Mouse (Mus musculus): ENCODE measurements around the gene Rora.

DNA sequence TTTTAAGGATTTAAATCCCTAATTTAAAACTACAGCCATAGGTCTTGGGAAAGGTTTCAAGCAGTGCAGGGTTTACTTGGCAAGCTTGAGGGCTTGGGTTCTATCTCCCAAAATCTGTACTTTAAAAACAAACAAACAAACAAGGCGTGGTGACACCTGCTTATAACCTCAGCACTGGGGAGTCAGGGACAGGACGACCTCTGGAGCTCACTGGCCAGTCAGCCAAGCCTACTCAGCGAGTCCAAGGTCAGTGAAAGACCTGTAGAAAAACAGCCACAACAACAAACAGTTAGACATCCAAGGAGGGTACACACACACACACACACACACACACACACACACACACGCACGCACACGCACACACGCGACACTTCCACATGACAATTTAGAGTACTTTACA, 538.9 kb downstream of the Rora start:
- TF ChIP-seq POLR2A (IDR thresholded peaks at IDR 0.05; ENCODE audit: borderline replicate concordance, control insufficient read depth, low read depth, low read length): no peak
- no peak for TF ChIP-seq CTCF (IDR thresholded peaks at IDR 0.05; ENCODE audit: control insufficient read depth, insufficient read depth, low read length)
